Mouse (Mus musculus): ENCODE results near the gene Olfr215. TPM values are rescaled to one million over a fixed set of nuclear protein-coding genes. Genes with fewer than 3 reads are reported as not detected.
"Not testable (repeated sequence)": the region's sequence is repeated elsewhere in the genome, so short reads cannot be mapped to it uniquely, and the experiment has no call there.

The Olfr215 gene
- polyA plus RNA-seq, 1 experiment from 2014 or later = not detected

- no peaks in the 10 kb centered on the region for H3K36me3 ChIP-seq
- WGBS = 54% methylated on average over 3 of the region's 3 CpGs
- H3K4me2 ChIP-seq (replicated peaks) = no peak overlapping the region
- no peak overlapping the region for H3K27ac ChIP-seq
- H3K4me3 ChIP-seq (replicated peaks) = no peak overlapping the region
- no peak for ATAC-seq
- no peaks in the 10 kb centered on the region for H3K27me3 ChIP-seq (replicated peaks)
- H3K9me3 ChIP-seq = no peaks in the 10 kb centered on the region
- H3K9ac ChIP-seq = no peak overlapping the region
- no peaks in the 10 kb centered on the region for H3K4me1 ChIP-seq (replicated peaks)
These were observed 29.0 kb downstream of the Olfr215 start for GRCm38 (mm10) chr6:116554952-116555351.

DNA sequence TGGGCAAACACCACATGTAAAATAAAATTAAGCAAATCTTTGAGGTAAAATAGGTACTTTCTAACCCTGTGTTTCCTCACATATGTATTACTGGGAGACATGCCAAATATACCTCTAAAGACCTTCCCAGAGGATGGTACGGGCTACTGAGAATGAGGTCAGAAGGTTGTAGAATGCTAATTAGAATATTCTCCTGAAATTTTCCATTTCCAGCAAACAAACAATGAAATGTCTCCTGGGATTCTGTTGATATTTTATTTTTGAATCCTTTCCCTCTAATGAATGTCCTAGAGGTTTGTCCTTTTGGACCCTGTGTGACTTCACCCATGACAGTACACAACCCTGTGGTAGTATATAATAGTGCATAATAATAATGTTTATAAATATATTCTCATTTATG lies 30.1 kb downstream of the Olfr215 start, which contains the start of gene Olfr214:
Olfr214 (plus strand) TSS at position 301 of the 400 bp plus-strand sequence.
- no peak for ATAC-seq
- Histone ChIP-seq H3K36me3 (no peaks in the 10 kb centered on the region), H3K4me2 (replicated peaks) (no peak within 1 kb of the TSS), H3K9me3 (no peaks in the 10 kb centered on the region), H3K4me1 (replicated peaks) (no peaks in the 10 kb centered on the region), H3K4me3 (replicated peaks) (no peak within 1 kb of the TSS), H3K27ac (no peak within 1 kb of the TSS), H3K9ac (no peak within 1 kb of the TSS), H3K27me3 (replicated peaks) (no peaks in the 10 kb centered on the region)
- WGBS = 80% methylated on average over 1 of the region's 1 CpGs

DNA sequence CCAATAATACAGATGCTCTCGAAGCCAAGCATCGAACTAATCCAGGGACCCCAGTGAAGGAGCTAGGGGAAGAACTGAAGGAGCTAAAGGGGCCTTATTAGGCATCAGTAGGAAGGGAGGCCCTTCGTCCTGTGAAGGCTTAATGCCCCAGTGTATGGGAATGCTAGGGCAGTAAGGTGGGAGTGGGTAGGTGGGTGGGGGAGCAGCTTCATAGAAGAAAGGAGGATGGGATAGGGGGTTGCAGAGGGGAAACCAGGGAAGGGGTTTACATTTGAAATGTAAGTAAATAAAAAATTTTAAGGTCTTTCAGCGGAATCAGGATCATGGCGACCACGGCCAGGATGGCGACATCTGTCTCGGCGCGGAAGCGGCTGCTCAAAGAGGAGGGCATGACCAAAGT lies 33.2 kb downstream of the Olfr215 start, which contains the start of gene Gm5580:
Gm5580 (plus strand) TSS at position 301 of the 400 bp plus-strand sequence.
- not testable (repeated sequence) for H3K27ac ChIP-seq; H3K9me3 ChIP-seq; H3K36me3 ChIP-seq; H3K27me3 ChIP-seq (replicated peaks); H3K4me1 ChIP-seq (replicated peaks); H3K9ac ChIP-seq; ATAC-seq; H3K4me2 ChIP-seq (replicated peaks); H3K4me3 ChIP-seq (replicated peaks)
- WGBS = 93% methylated on average over 11 of the region's 11 CpGs

DNA sequence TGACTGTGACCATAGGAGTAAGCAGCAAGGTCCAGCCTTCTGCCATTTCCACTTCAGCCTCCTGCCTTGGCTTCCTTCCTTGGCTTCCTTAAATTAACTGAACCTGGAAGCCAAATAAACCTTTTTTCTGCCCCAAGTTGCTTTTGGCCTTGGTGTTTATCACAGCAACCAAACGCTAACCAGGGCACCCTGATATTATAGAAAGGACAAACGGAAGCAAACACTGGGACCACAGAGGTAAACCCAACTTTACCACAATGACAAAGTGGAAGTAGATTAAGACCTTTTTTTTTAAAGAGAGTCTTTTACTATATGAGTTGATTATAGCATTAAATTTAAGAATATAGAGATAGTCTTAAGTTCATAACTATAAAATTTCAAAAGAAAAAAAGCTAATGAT lies 41.5 kb downstream of the Olfr215 start:
- WGBS = 79% methylated on average over 2 of the region's 2 CpGs
- ATAC-seq = no peak
- no peak overlapping the region for H3K4me3 ChIP-seq (replicated peaks)

DNA sequence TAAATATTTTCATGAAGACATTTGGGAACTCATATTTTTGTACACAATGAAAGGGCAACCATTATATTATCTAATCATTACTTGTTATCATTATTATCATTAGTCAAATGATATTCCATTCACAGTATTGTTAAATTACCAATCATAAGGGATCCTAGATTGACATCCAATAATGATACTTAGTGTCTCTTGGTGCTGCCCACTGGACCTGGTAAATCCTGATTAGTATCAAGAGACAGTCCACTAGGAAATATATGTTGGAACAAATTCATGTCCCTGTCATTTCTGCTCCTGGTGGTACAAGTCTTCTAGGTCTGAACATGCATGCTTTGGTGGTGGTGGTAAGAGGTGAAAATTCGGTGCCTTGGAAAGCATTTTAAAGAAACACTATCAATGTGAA lies 45.8 kb downstream of the Olfr215 start, which contains the start of gene Olfr213:
Olfr213 (plus strand) TSS at position 301 of the 400 bp plus-strand sequence.
- H3K4me1 ChIP-seq (replicated peaks) = no peaks in the 10 kb centered on the region
- no peaks in the 10 kb centered on the region for H3K36me3 ChIP-seq
- no peak within 1 kb of the TSS for H3K4me3 ChIP-seq (replicated peaks)
- 88% methylated on average over 1 of the region's 1 CpGs for WGBS
- no peak within 1 kb of the TSS for H3K27ac ChIP-seq
- no peaks in the 10 kb centered on the region for H3K27me3 ChIP-seq (replicated peaks)
- no peaks in the 10 kb centered on the region for H3K9me3 ChIP-seq
- ATAC-seq = no peak
- no peak within 1 kb of the TSS for H3K9ac ChIP-seq
- H3K4me2 ChIP-seq (replicated peaks) = no peak within 1 kb of the TSS

More for the DNA sequence above, 41.5 kb downstream of the Olfr215 start:
- no peaks in the 10 kb centered on the region for H3K36me3 ChIP-seq
- no peaks in the 10 kb centered on the region for H3K9me3 ChIP-seq
- H3K4me1 ChIP-seq (replicated peaks) = no peaks in the 10 kb centered on the region
- H3K27ac ChIP-seq = no peak overlapping the region
- H3K27me3 ChIP-seq (replicated peaks) = no peaks in the 10 kb centered on the region
- no peak overlapping the region for H3K4me2 ChIP-seq (replicated peaks)
- H3K9ac ChIP-seq = no peak overlapping the region

Other genes with a start within 250 kb of the Olfr215 start
- gene March8, start 246.2 kb downstream of the Olfr215 start, polyA plus RNA-seq (2015; fragmentation: Nextera tagmentation; extraction: Ambion mirVana) = 31.3 and 35.3 TPM in 2 replicates
- 1.4 and 4.0 TPM in 2 replicates for gene Alox5, start 123.0 kb downstream of the Olfr215 start, polyA plus RNA-seq (2015; fragmentation: Nextera tagmentation; extraction: Ambion mirVana)
- not detected in 2 replicates for gene Olfr211, start 95.1 kb downstream of the Olfr215 start, polyA plus RNA-seq (2015; fragmentation: Nextera tagmentation; extraction: Ambion mirVana)
- not detected in 2 replicates for gene Olfr212, start 77.7 kb downstream of the Olfr215 start, polyA plus RNA-seq (2015; fragmentation: Nextera tagmentation; extraction: Ambion mirVana)
- not detected in 2 replicates for gene Olfr213, start 45.7 kb downstream of the Olfr215 start, polyA plus RNA-seq (2015; fragmentation: Nextera tagmentation; extraction: Ambion mirVana)
- gene Gm5580, start 33.1 kb downstream of the Olfr215 start, polyA plus RNA-seq (2015; fragmentation: Nextera tagmentation; extraction: Ambion mirVana) = 0.40 and 0.65 TPM in 2 replicates
- not detected in 2 replicates for gene Olfr214, start 30.0 kb downstream of the Olfr215 start, polyA plus RNA-seq (2015; fragmentation: Nextera tagmentation; extraction: Ambion mirVana)
- gene Zfp422, start 44.8 kb upstream of the Olfr215 start, polyA plus RNA-seq (2015; fragmentation: Nextera tagmentation; extraction: Ambion mirVana) = 111 and 126 TPM in 2 replicates
- 25.6 and 28.0 TPM in 2 replicates for gene Depp1, start 66.4 kb upstream of the Olfr215 start, polyA plus RNA-seq (2015; fragmentation: Nextera tagmentation; extraction: Ambion mirVana)
- gene Rassf4, start 89.8 kb upstream of the Olfr215 start, polyA plus RNA-seq (2015; fragmentation: Nextera tagmentation; extraction: Ambion mirVana) = 9.9 and 11.3 TPM in 2 replicates
- gene Tmem72, start 132.7 kb upstream of the Olfr215 start, polyA plus RNA-seq (2015; fragmentation: Nextera tagmentation; extraction: Ambion mirVana) = 0.01 and 0.11 TPM in 2 replicates

All from intestine, embryonic 15.5 days (tissue).